Mouse (Mus musculus): ENCODE data around the gene Gk2. TPM values are rescaled to one million over a fixed set of nuclear protein-coding genes. Genes with fewer than 3 reads are reported as not detected.

Gene Gk2
- polyA plus RNA-seq, 1 experiment from 2014 or later: not detected

- no peak overlapping the region for H3K9ac ChIP-seq
- no peak overlapping the region for H3K4me3 ChIP-seq
- no peak overlapping the region for H3K4me2 ChIP-seq (replicated peaks)
- no peaks in the 10 kb centered on the region for H3K27me3 ChIP-seq
- WGBS: 81% methylated on average over 9 of the region's 9 CpGs
- H3K4me1 ChIP-seq: no peaks in the 10 kb centered on the region
- no peak overlapping the region for H3K27ac ChIP-seq
- ATAC-seq (ENCODE audit: low FRiP score): no peak
- H3K36me3 ChIP-seq: no peaks in the 10 kb centered on the region
- no peaks in the 10 kb centered on the region for H3K9me3 ChIP-seq (replicated peaks)
Observed at GRCm38 (mm10) chr5:97429976-97430375, 26.8 kb downstream of the Gk2 start.

GRCm38 (mm10) chr5:97421669-97422068 lies 35.2 kb downstream of the Gk2 start:
- no peaks in the 10 kb centered on the region for H3K27me3 ChIP-seq
- H3K36me3 ChIP-seq: no peaks in the 10 kb centered on the region
- no peak overlapping the region for H3K9ac ChIP-seq
- no peaks in the 10 kb centered on the region for H3K9me3 ChIP-seq (replicated peaks)
- H3K4me1 ChIP-seq: no peaks in the 10 kb centered on the region
- 89% methylated on average over 2 of the region's 2 CpGs for WGBS
- H3K4me2 ChIP-seq (replicated peaks): no peak overlapping the region
- H3K27ac ChIP-seq: no peak overlapping the region
- no peak for ATAC-seq (ENCODE audit: low FRiP score)
- no peak overlapping the region for H3K4me3 ChIP-seq

- Histone ChIP-seq H3K4me1 (no peaks in the 10 kb centered on the region), H3K36me3 (no peaks in the 10 kb centered on the region), H3K27me3 (no peaks in the 10 kb centered on the region), H3K4me2 (replicated peaks) (no peak overlapping the region), H3K4me3 (no peak overlapping the region), H3K9ac (no peak overlapping the region), H3K27ac (no peak overlapping the region), H3K9me3 (replicated peaks) (no peaks in the 10 kb centered on the region)
- no peak for ATAC-seq (ENCODE audit: low FRiP score)
- 81% methylated on average over 2 of the region's 2 CpGs for WGBS
Observed at GRCm38 (mm10) chr5:97417185-97417584, 39.6 kb downstream of the Gk2 start.

GRCm38 (mm10) chr5:97415837-97416236 lies 41.0 kb downstream of the Gk2 start:
- Histone ChIP-seq H3K4me1 (no peaks in the 10 kb centered on the region), H3K4me3 (no peak overlapping the region), H3K36me3 (no peaks in the 10 kb centered on the region), H3K9ac (no peak overlapping the region), H3K9me3 (replicated peaks) (no peaks in the 10 kb centered on the region), H3K27ac (no peak overlapping the region), H3K4me2 (replicated peaks) (no peak overlapping the region), H3K27me3 (no peaks in the 10 kb centered on the region)
- WGBS: 60% methylated on average over 6 of the region's 6 CpGs
- peak; percentile 83 for ATAC-seq (ENCODE audit: low FRiP score)

- 85% methylated on average over 3 of the region's 3 CpGs for WGBS
- Histone ChIP-seq H3K4me2 (replicated peaks) (no peak overlapping the region), H3K4me3 (no peak overlapping the region), H3K9ac (no peak overlapping the region), H3K27me3 (no peaks in the 10 kb centered on the region), H3K4me1 (peaks cover 6% of the 10 kb centered on the region), H3K36me3 (no peaks in the 10 kb centered on the region), H3K9me3 (replicated peaks) (no peaks in the 10 kb centered on the region), H3K27ac (no peak overlapping the region)
- ATAC-seq (ENCODE audit: low FRiP score): no peak
Observed at GRCm38 (mm10) chr5:97413716-97414115, 43.1 kb downstream of the Gk2 start.

GRCm38 (mm10) chr5:97410190-97410589 lies 46.6 kb downstream of the Gk2 start:
- Histone ChIP-seq H3K27ac (peak overlapping the region; percentile 35; the same call in 1 of the 2 replicates), H3K4me3 (no peak overlapping the region)
- WGBS: 59% methylated on average over 6 of the region's 6 CpGs

GRCm38 (mm10) chr5:97409234-97409704 lies 47.6 kb downstream of the Gk2 start:
- no peak overlapping the region for H3K4me3 ChIP-seq
- H3K9ac ChIP-seq: no peak overlapping the region
- peaks cover 6% of the 10 kb centered on the region for H3K4me1 ChIP-seq
- peak overlapping the region; percentile 62; the same call in 1 of the 2 replicates for H3K27ac ChIP-seq
- no peaks in the 10 kb centered on the region for H3K9me3 ChIP-seq (replicated peaks)
- 47% methylated on average over 4 of the region's 4 CpGs for WGBS
- peak; percentile 74 for ATAC-seq (ENCODE audit: low FRiP score)
- no peaks in the 10 kb centered on the region for H3K27me3 ChIP-seq
- H3K36me3 ChIP-seq: no peaks in the 10 kb centered on the region
- H3K4me2 ChIP-seq (replicated peaks): no peak overlapping the region

More at GRCm38 (mm10) chr5:97410190-97410589, 46.6 kb downstream of the Gk2 start:
- Histone ChIP-seq H3K4me1 (peaks cover 6% of the 10 kb centered on the region), H3K36me3 (no peaks in the 10 kb centered on the region), H3K27me3 (no peaks in the 10 kb centered on the region), H3K9me3 (replicated peaks) (no peaks in the 10 kb centered on the region), H3K9ac (no peak overlapping the region), H3K4me2 (replicated peaks) (no peak overlapping the region)
- peak; percentile 51; the same call in 1 of the 2 replicates for ATAC-seq (ENCODE audit: low FRiP score)

Other genes starting within 250 kb of the Gk2 start
- not detected in 2 replicates for gene Naa11, start 64.6 kb downstream of the Gk2 start, polyA plus RNA-seq (2016; fragmentation: Nextera tagmentation; extraction: Ambion mirVana)

Measured in hindbrain, embryonic 12.5 days (tissue).